Mouse (Mus musculus) CH12.LX (cell line): ENCODE data around the gene Alpk3. TPM values are rescaled to one million over a fixed set of nuclear protein-coding genes. Genes with fewer than 3 reads are reported as not detected.

Source experiments
- DNase-seq: peaks from one replicate; pipeline ENCODE4 v3.0.0-alpha.2; 2013; ENCODE audit errors: extremely low read depth
- H3K27ac ChIP-seq: 2 replicates; pipeline ENCODE4 v1.5.1; 2012; ENCODE audit warnings: low read depth, mild to moderate bottlenecking, control low read depth, moderate library complexity; ENCODE audit not compliant: insufficient read depth
- H3K27me3 ChIP-seq: replicated peaks from 2 replicates; pipeline ENCODE3; 2012; ENCODE audit warnings: inconsistent platforms
- H3K36me3 ChIP-seq, 2 experiments: replicated peaks in 1 of 2; 2 replicates each; pipeline versions ENCODE3 to v1.6.1; 2012; ENCODE audit warnings: inconsistent platforms in 1 of 2, low read length in 1 of 2, mild to moderate bottlenecking in 1 of 2, mixed read lengths in 1 of 2, moderate library complexity in 1 of 2; ENCODE audit not compliant: control insufficient read depth in 1 of 2, insufficient read depth in 1 of 2
- H3K4me1 ChIP-seq, 2 experiments: 2 replicates each; pipeline ENCODE4 v1.6.1; 2012; ENCODE audit warnings: inconsistent platforms in 1 of 2, moderate library complexity in 1 of 2; ENCODE audit not compliant: insufficient read depth in 2 of 2, control insufficient read depth in 1 of 2
- H3K4me2 ChIP-seq: 2 replicates; pipeline ENCODE4 v1.6.1; 2012; ENCODE audit warnings: low read depth, mild to moderate bottlenecking, control low read depth; ENCODE audit not compliant: poor library complexity, insufficient read depth, severe bottlenecking
- H3K4me3 ChIP-seq, 3 experiments: fragments of 150-350 bp in 1 of 3; sonication (generic) in 1 of 3; replicated peaks in 1 of 3; 2 replicates each; pipeline versions ENCODE3 to v1.5.1; 2011 to 2012; ENCODE audit warnings: low read depth in 2 of 3, low read length in 2 of 3, mild to moderate bottlenecking in 2 of 3, moderate library complexity in 2 of 3, control low read depth in 1 of 3, improper control_type of control experiment in 1 of 3, inconsistent platforms in 1 of 3, mixed read lengths in 1 of 3; ENCODE audit not compliant: poor library complexity in 1 of 3
- H3K79me2 ChIP-seq: replicated peaks from 2 replicates; pipeline ENCODE4 v1.6.1; 2012; ENCODE audit warnings: mild to moderate bottlenecking, moderate library complexity; ENCODE audit not compliant: control insufficient read depth, poor library complexity, insufficient read depth, severe bottlenecking; ENCODE audit errors: extremely low read depth
- H3K9ac ChIP-seq: 2 replicates; pipeline ENCODE4 v1.6.1; 2012; ENCODE audit warnings: low read depth, mild to moderate bottlenecking, control low read depth, moderate library complexity; ENCODE audit not compliant: insufficient read depth
- H3K9me3 ChIP-seq: replicated peaks from 2 replicates; pipeline ENCODE3; 2012; ENCODE audit warnings: low read length, inconsistent platforms, mixed read lengths
- BHLHE40 ChIP-seq: IDR thresholded peaks from 2 replicates; pipeline ENCODE4 v1.6.1; 2011; ENCODE audit warnings: mild to moderate bottlenecking, low read depth, low read length, improper control_type of control experiment
- CHD1 ChIP-seq: IDR thresholded peaks from 2 replicates; pipeline ENCODE4 v1.6.1; 2012; ENCODE audit warnings: low read depth, low read length, improper control_type of control experiment, inconsistent platforms
- CHD2 ChIP-seq: IDR thresholded peaks from 2 replicates; pipeline ENCODE4 v1.6.1; 2011; ENCODE audit warnings: low read length, improper control_type of control experiment
- E2F4 ChIP-seq: IDR thresholded peaks from 2 replicates; pipeline ENCODE4 v1.6.1; 2011; ENCODE audit warnings: low read depth, low read length, improper control_type of control experiment; ENCODE audit not compliant: insufficient replicate concordance
- ELF1 ChIP-seq: IDR thresholded peaks from 2 replicates; pipeline ENCODE4 v1.6.1; 2014; ENCODE audit warnings: low read depth, mild to moderate bottlenecking, inconsistent platforms, low read length, improper control_type of control experiment
- ETS1 ChIP-seq: conservative IDR thresholded peaks from 2 replicates; pipeline ENCODE4 v1.6.1; 2012; ENCODE audit warnings: low read depth, mild to moderate bottlenecking, inconsistent platforms, low read length, improper control_type of control experiment, moderate library complexity
- GABPA ChIP-seq: IDR thresholded peaks from 2 replicates; pipeline ENCODE4 v1.6.1; 2012; ENCODE audit warnings: low read depth, low read length, improper control_type of control experiment, inconsistent platforms; ENCODE audit not compliant: insufficient replicate concordance
- HCFC1 ChIP-seq: IDR thresholded peaks from 2 replicates; pipeline ENCODE4 v1.6.1; 2012; ENCODE audit warnings: low read depth, mild to moderate bottlenecking, inconsistent platforms, low read length, improper control_type of control experiment
- IRF4 ChIP-seq: IDR thresholded peaks from 2 replicates; pipeline ENCODE4 v1.6.1; 2014; ENCODE audit warnings: low read depth, mild to moderate bottlenecking, inconsistent platforms, low read length, improper control_type of control experiment
- JUND ChIP-seq: conservative IDR thresholded peaks from 2 replicates; pipeline ENCODE4 v1.6.1; 2011; ENCODE audit warnings: low read depth, low read length, improper control_type of control experiment
- MAX ChIP-seq: IDR thresholded peaks from 2 replicates; pipeline ENCODE4 v1.6.1; 2011; ENCODE audit warnings: low read length, improper control_type of control experiment
- MAZ ChIP-seq: IDR thresholded peaks from 2 replicates; pipeline ENCODE4 v1.6.1; 2012; ENCODE audit warnings: low read depth, mild to moderate bottlenecking, inconsistent platforms, low read length, improper control_type of control experiment, moderate library complexity
- NELFE ChIP-seq: IDR thresholded peaks from 2 replicates; pipeline ENCODE4 v1.6.1; 2011; ENCODE audit warnings: low read depth, low read length, improper control_type of control experiment
- PAX5 ChIP-seq: IDR thresholded peaks from 2 replicates; pipeline ENCODE4 v1.6.1; 2012; ENCODE audit warnings: low read length, inconsistent platforms, mixed read lengths
- POLR2A ChIP-seq: IDR thresholded peaks from 2 replicates; pipeline ENCODE4 v1.6.1; 2011; ENCODE audit warnings: low read depth, mild to moderate bottlenecking, improper control_type of control experiment, low read length
- RCOR1 ChIP-seq: conservative IDR thresholded peaks from 2 replicates; pipeline ENCODE4 v1.6.1; 2012; ENCODE audit warnings: low read depth, mild to moderate bottlenecking, inconsistent platforms, low read length, improper control_type of control experiment
- TCF12 ChIP-seq: IDR thresholded peaks from 2 replicates; pipeline ENCODE4 v1.6.1; 2014; ENCODE audit warnings: low read depth, mild to moderate bottlenecking, inconsistent platforms, low read length, improper control_type of control experiment
- UBTF ChIP-seq: IDR thresholded peaks from 2 replicates; pipeline ENCODE4 v1.6.1; 2012; ENCODE audit warnings: low read depth, mild to moderate bottlenecking, inconsistent platforms, low read length, improper control_type of control experiment, moderate library complexity
- USF1 ChIP-seq: IDR thresholded peaks from 2 replicates; pipeline ENCODE4 v1.6.1; 2014; ENCODE audit warnings: low read depth, mild to moderate bottlenecking, inconsistent platforms, low read length, improper control_type of control experiment
- ZKSCAN1 ChIP-seq: IDR thresholded peaks from 2 replicates; pipeline ENCODE4 v1.6.1; 2012; ENCODE audit warnings: low read depth, inconsistent platforms, low read length, improper control_type of control experiment, borderline replicate concordance
- ZNF384 ChIP-seq: IDR thresholded peaks from 2 replicates; pipeline ENCODE4 v1.6.1; 2012; ENCODE audit warnings: low read depth, low read length, improper control_type of control experiment, inconsistent platforms
- dilution Hi-C: fragments of 300-500 bp; cut with MboI; formaldehyde crosslinking; loops from 2 replicates; pipeline ENCODE4 v1.14.3; 2020; ENCODE audit warnings: low sequenced_read_pairs; ENCODE audit not compliant: extremely low pct_unique_long_range_greater_than_20kb, extremely low pct_ligation_motif_present
- in situ Hi-C: fragments of 300-500 bp; cut with MboI; formaldehyde crosslinking; loops from 3 replicates; pipeline ENCODE4 v1.14.3; 2019; ENCODE audit warnings: low sequenced_read_pairs, low pct_ligation_motif_present, low pct_unique_long_range_greater_than_20kb, mixed read lengths
- polyA plus RNA-seq: library from polyadenylated mRNA; unstranded; fragments of >175 nt; gene quantifications from 2 replicates; pipeline ENCODE4 v1.2.1, GENCODE M21; 2012; ENCODE audit warnings: low read depth; ENCODE audit not compliant: insufficient read length
- total RNA-seq, 2 experiments: library from RNA; depleted of rRNA; stranded (reverse); fragments of 300-350 nt in 1 of 2; fragments of >200 nt in 1 of 2; gene quantifications; 2 replicates each; pipeline ENCODE4 v1.2.3; 2012 to 2014

Alpk3 gene
- total and polyA plus RNA-seq, 3 experiments = 0.13 to 1.1 (median 0.64) TPM

- Histone ChIP-seq H3K9me3 (no peaks in the 10 kb centered on the region), H3K9ac (no peak overlapping the region), H3K27ac (no peak overlapping the region), H3K79me2 (no peaks in the 10 kb centered on the region), H3K4me2 (no peak overlapping the region), H3K4me3 (no peak overlapping the region), H3K36me3 (no peaks in the 10 kb centered on the region), H3K4me1 (peaks cover 0 to 6% of the 10 kb centered on the region in 2 experiments; a peak in 2 of 4 replicates), H3K27me3 (peaks cover 7% of the 10 kb centered on the region)
- dilution Hi-C loops = no loop called here
- in situ Hi-C loops = loop anchor here (25.0 kb wide), 1 partner anchor 321 kb away; no protein-coding TSS in a partner anchor
- no peak for TF ChIP-seq POLR2A
- TF ChIP-seq CHD1 = no peak
- no peak for TF ChIP-seq HCFC1
- TF ChIP-seq USF1 = no peak
- TF ChIP-seq PAX5 = no peak
- TF ChIP-seq ETS1 = no peak
- no peak for TF ChIP-seq ELF1
- TF ChIP-seq BHLHE40 = no peak
- no peak for TF ChIP-seq MAX
- no peak for TF ChIP-seq GABPA
- no peak for TF ChIP-seq JUND
- no peak for TF ChIP-seq CHD2
- TF ChIP-seq RCOR1 = no peak
- TF ChIP-seq IRF4 = no peak
- TF ChIP-seq UBTF = no peak
- DNase-seq = no peak
These were observed 1.3 kb downstream of the Alpk3 start for GRCm38 (mm10) chr7:81058712-81059154.

GRCm38 (mm10) chr7:81059388-81059787 is 2.0 kb downstream of the Alpk3 start:
- TF ChIP-seq TCF12 = no peak
- TF ChIP-seq PAX5 = no peak
- no peak for TF ChIP-seq IRF4
- TF ChIP-seq MAZ = no peak
- TF ChIP-seq ZKSCAN1 = no peak
- TF ChIP-seq E2F4 = no peak
- TF ChIP-seq NELFE = no peak
- TF ChIP-seq BHLHE40 = no peak
- no peak for TF ChIP-seq ZNF384
- TF ChIP-seq RCOR1 = no peak
- TF ChIP-seq ELF1 = no peak
- TF ChIP-seq JUND = no peak
- TF ChIP-seq UBTF = no peak
- Histone ChIP-seq H3K4me3 (no peak overlapping the region), H3K9ac (no peak overlapping the region), H3K79me2 (no peaks in the 10 kb centered on the region), H3K27ac (no peak overlapping the region), H3K36me3 (no peaks in the 10 kb centered on the region), H3K9me3 (no peaks in the 10 kb centered on the region), H3K27me3 (peaks cover 9% of the 10 kb centered on the region), H3K4me1 (peaks cover 0 to 6% of the 10 kb centered on the region in 2 experiments; a peak in 2 of 4 replicates), H3K4me2 (no peak overlapping the region)
- DNase-seq = no peak
- in situ Hi-C loops (loop anchor here (25.0 kb wide), 1 partner anchor 322 kb away; no protein-coding TSS in a partner anchor), dilution Hi-C loops (no loop called here)
